Comparison of ENCODE assay signal across 12 mouse cellular contexts in genomic region chr17:35232659-35233058, GRCm38 (mm10). TPM values are rescaled to one million over a fixed set of nuclear protein-coding genes. Genes with fewer than 3 reads are reported as not detected.
A peak's percentile ranks its signal among the peaks of the same experiment; 100 is the strongest.
DNase-seq lines count a peak whose midpoint lies in the region; ATAC-seq and TF ChIP-seq lines count a peak whose summit lies in the region.
"Had no signal": no experiment of that assay in that cellular context is flagged by ENCODE, and none has a peak within 500 bp of the region (broad histone marks: within the 10 kb centered on the region; RNA-seq: fewer than 3 reads in every experiment).

No protein-coding gene starts in this region.

- TF ChIP-seq CTCF in forebrain, postnatal 0 days (IDR thresholded peaks at IDR 0.05; ENCODE audit: low read depth) = no peak
- TF ChIP-seq CTCF in cerebellum, adult 2 months (IDR thresholded peaks at IDR 0.05; ENCODE audit: borderline replicate concordance, insufficient read depth, low read depth, low read length) = no peak

- no peak overlapping the region for H3K27ac ChIP-seq in forebrain, embryonic 14.5 days (ENCODE audit: low read depth, low read length)
- H3K27ac ChIP-seq in forebrain, postnatal 0 days (ENCODE audit: low read depth, low read length) = no peak overlapping the region
- peak overlapping the region; percentile 83; the same call in 1 of the 2 replicates for H3K27ac ChIP-seq in limb, embryonic 12.5 days
- H3K27ac ChIP-seq in limb, embryonic 10.5 days = no peak overlapping the region
- H3K27ac ChIP-seq in stomach, embryonic 15.5 days = peak overlapping the region; percentile 95
- H3K27ac ChIP-seq in cerebellum, adult 2 months (ENCODE audit: insufficient read depth, low read length) = no peak overlapping the region
- H3K27ac ChIP-seq: forebrain, embryonic 10.5 days had no signal

- peak overlapping the region; percentile 21; the same call in 1 of the 2 replicates for H3K9ac ChIP-seq in forebrain, embryonic 14.5 days (ENCODE audit: low read length)
- H3K9ac ChIP-seq in forebrain, postnatal 0 days = no peak overlapping the region
- no peak overlapping the region; the same call in 1 of the 2 replicates for H3K9ac ChIP-seq in limb, embryonic 12.5 days (replicated peaks)
- no peak overlapping the region for H3K9ac ChIP-seq in stomach, embryonic 15.5 days

- no peak overlapping the region for H3K4me3 ChIP-seq in forebrain, embryonic 14.5 days (ENCODE audit: low read depth, low read length)
- H3K4me3 ChIP-seq in forebrain, postnatal 0 days (ENCODE audit: low read depth, low read length) = no peak overlapping the region
- no peak overlapping the region for H3K4me3 ChIP-seq in limb, embryonic 12.5 days (replicated peaks)
- H3K4me3 ChIP-seq in limb, embryonic 10.5 days = no peak overlapping the region
- no peak overlapping the region for H3K4me3 ChIP-seq in stomach, embryonic 15.5 days (replicated peaks)
- H3K4me3 ChIP-seq in cerebellum, adult 2 months (replicated peaks; ENCODE audit: insufficient read depth, low read depth, low read length) = no peak overlapping the region

- no peak for ATAC-seq in forebrain, embryonic 14.5 days
- ATAC-seq in forebrain, postnatal 0 days = no peak
- no peak for ATAC-seq in limb, embryonic 12.5 days (ENCODE audit: insufficient number of reproducible peaks, insufficient read depth, low FRiP score, low TSS enrichment, low read depth)
- 0 out of 2 replicates have a peak, but pooled peaks have one; percentile 6 for ATAC-seq in granulocyte monocyte progenitor cell, adult 5-6 weeks (replicated peaks; ENCODE audit: poor library complexity, severe bottlenecking)
- no peak for ATAC-seq in stomach, embryonic 15.5 days (ENCODE audit: insufficient read depth, low FRiP score, low read depth)

- no peak overlapping the region for H3K4me2 ChIP-seq in forebrain, embryonic 14.5 days (ENCODE audit: low read length)
- H3K4me2 ChIP-seq in forebrain, postnatal 0 days (ENCODE audit: low read depth) = no peak overlapping the region
- H3K4me2 ChIP-seq in limb, embryonic 12.5 days = no peak overlapping the region
- H3K4me2 ChIP-seq in stomach, embryonic 15.5 days = peak overlapping the region; percentile 12; the same call in 1 of the 2 replicates

- H3K36me3 ChIP-seq in forebrain, embryonic 14.5 days (ENCODE audit: control insufficient read depth, insufficient read depth, low read length) = peaks cover 52% of the 10 kb centered on the region
- H3K36me3 ChIP-seq in forebrain, postnatal 0 days (ENCODE audit: insufficient read depth) = peaks cover 25% of the 10 kb centered on the region
- H3K36me3 ChIP-seq in limb, embryonic 12.5 days = peaks cover 48% of the 10 kb centered on the region
- H3K36me3 ChIP-seq in limb, embryonic 10.5 days = peaks cover 56% of the 10 kb centered on the region
- H3K36me3 ChIP-seq in stomach, embryonic 15.5 days = peaks cover 13% of the 10 kb centered on the region

- WGBS in forebrain, embryonic 14.5 days = 93% methylated on average over 5 of the region's 5 CpGs
- 91% methylated on average over 5 of the region's 5 CpGs for WGBS in forebrain, postnatal 0 days
- WGBS in limb, embryonic 12.5 days = 83% methylated on average over 5 of the region's 5 CpGs
- WGBS in limb, embryonic 10.5 days = 90% methylated on average over 5 of the region's 5 CpGs
- 54% methylated on average over 5 of the region's 5 CpGs for WGBS in stomach, embryonic 15.5 days
- WGBS in cerebellum, adult 2 months = 88% methylated on average over 5 of the region's 5 CpGs

- no peaks in the 10 kb centered on the region for H3K9me3 ChIP-seq in forebrain, embryonic 14.5 days (replicated peaks; ENCODE audit: control insufficient read depth, low read length)
- H3K9me3 ChIP-seq in forebrain, postnatal 0 days (ENCODE audit: low read length) = no peaks in the 10 kb centered on the region
- no peaks in the 10 kb centered on the region for H3K9me3 ChIP-seq in limb, embryonic 12.5 days
- no peaks in the 10 kb centered on the region for H3K9me3 ChIP-seq in limb, embryonic 10.5 days (replicated peaks)
- no peaks in the 10 kb centered on the region for H3K9me3 ChIP-seq in stomach, embryonic 15.5 days
- H3K9me3 ChIP-seq: forebrain, embryonic 10.5 days had no signal

- no peaks in the 10 kb centered on the region for H3K27me3 ChIP-seq in forebrain, embryonic 14.5 days (replicated peaks; ENCODE audit: control insufficient read depth, insufficient read depth, low read length)
- H3K27me3 ChIP-seq in forebrain, postnatal 0 days (ENCODE audit: insufficient read depth, low read length) = no peaks in the 10 kb centered on the region
- no peaks in the 10 kb centered on the region for H3K27me3 ChIP-seq in limb, embryonic 12.5 days
- H3K27me3 ChIP-seq in limb, embryonic 10.5 days (ENCODE audit: low read depth, poor library complexity, severe bottlenecking) = no peaks in the 10 kb centered on the region
- no peaks in the 10 kb centered on the region for H3K27me3 ChIP-seq in stomach, embryonic 15.5 days (replicated peaks)
- no peaks in the 10 kb centered on the region for H3K27me3 ChIP-seq in cerebellum, adult 2 months (ENCODE audit: control insufficient read depth, insufficient read depth, low read length)

- H3K4me1 ChIP-seq in forebrain, embryonic 14.5 days (ENCODE audit: control insufficient read depth, insufficient read depth, low read length) = peaks cover 4% of the 10 kb centered on the region; the same call in 1 of the 2 replicates
- peaks cover 5% of the 10 kb centered on the region; the same call in 1 of the 2 replicates for H3K4me1 ChIP-seq in forebrain, postnatal 0 days (ENCODE audit: insufficient read depth)
- peaks cover 20% of the 10 kb centered on the region for H3K4me1 ChIP-seq in limb, embryonic 12.5 days (replicated peaks)
- H3K4me1 ChIP-seq in limb, embryonic 10.5 days = peaks cover 31% of the 10 kb centered on the region
- H3K4me1 ChIP-seq in stomach, embryonic 15.5 days = peaks cover 41% of the 10 kb centered on the region
- H3K4me1 ChIP-seq in cerebellum, adult 2 months (ENCODE audit: control insufficient read depth, insufficient read depth, low read length) = peaks cover 5% of the 10 kb centered on the region; the same call in 1 of the 2 replicates

- DNase-seq in forebrain, embryonic 14.5 days (ENCODE audit: low spot score) = no peak
- DNase-seq in forebrain, postnatal 0 days = no peak
- no peak for DNase-seq in limb, embryonic 10.5 days (ENCODE audit: low spot score)
- no peak for DNase-seq in cerebellum, adult 2 months
- no peak for DNase-seq in ovary, postnatal 36 days (ENCODE audit: low spot score)

- no peak for TF ChIP-seq POLR2A in cerebellum, adult 2 months (IDR thresholded peaks at IDR 0.05; ENCODE audit: borderline replicate concordance, insufficient read depth, low read length)

RNA-seq across cellular contexts. Expression of gene Atp6v1g2, which starts 0.8 kb away (rescaled TPM):
- polyA plus RNA-seq in forebrain, embryonic 14.5 days (2014; fragmentation: Nextera tagmentation; extraction: Ambion mirVana) = 44.0 and 61.1 TPM in 2 replicates
- total RNA-seq in forebrain, postnatal 0 days (2014; rRNA removed) = 59.7 and 81.4 TPM in 2 replicates
- polyA plus RNA-seq in forebrain, postnatal 0 days (2015; fragmentation: Nextera tagmentation; extraction: Ambion mirVana) = 121 and 146 TPM in 2 replicates
- 4.3 and 4.8 TPM in 2 replicates for polyA plus RNA-seq in limb, embryonic 12.5 days (2016; fragmentation: Nextera tagmentation; extraction: Ambion mirVana)
- polyA plus RNA-seq in limb, embryonic 10.5 days (2016; fragmentation: Nextera tagmentation; extraction: Ambion mirVana) = 4.5 and 5.2 TPM in 2 replicates
- 10.0 and 11.7 TPM in 2 replicates for total RNA-seq in granulocyte monocyte progenitor cell, adult 5-6 weeks (2014; fragmentation: Nextera tagmentation)
- 2.0 and 3.9 TPM in 2 replicates for total RNA-seq in granulocyte monocyte progenitor cell, adult 5-6 weeks (2017)
- polyA plus RNA-seq in stomach, embryonic 15.5 days (2015; fragmentation: Nextera tagmentation; extraction: Ambion mirVana) = 5.1 and 5.9 TPM in 2 replicates
- polyA plus RNA-seq in cerebellum, adult 2 months (2012; rRNA removed) = 628 TPM in 2 replicates

RNA-seq across cellular contexts. Expression of gene Nfkbil1, which starts 2.9 kb away (rescaled TPM):
- polyA plus RNA-seq in forebrain, embryonic 14.5 days (2014; fragmentation: Nextera tagmentation; extraction: Ambion mirVana) = 5.1 and 5.2 TPM in 2 replicates
- 17.1 and 24.5 TPM in 2 replicates for total RNA-seq in forebrain, postnatal 0 days (2014; rRNA removed)
- polyA plus RNA-seq in forebrain, postnatal 0 days (2015; fragmentation: Nextera tagmentation; extraction: Ambion mirVana) = 12.3 and 12.4 TPM in 2 replicates
- 13.3 and 15.5 TPM in 2 replicates for polyA plus RNA-seq in limb, embryonic 12.5 days (2016; fragmentation: Nextera tagmentation; extraction: Ambion mirVana)
- polyA plus RNA-seq in limb, embryonic 10.5 days (2016; fragmentation: Nextera tagmentation; extraction: Ambion mirVana) = 10.7 and 12.1 TPM in 2 replicates
- total RNA-seq in granulocyte monocyte progenitor cell, adult 5-6 weeks (2014; fragmentation: Nextera tagmentation) = 4.5 and 5.2 TPM in 2 replicates
- total RNA-seq in granulocyte monocyte progenitor cell, adult 5-6 weeks (2017) = 5.3 and 5.9 TPM in 2 replicates
- polyA plus RNA-seq in stomach, embryonic 15.5 days (2015; fragmentation: Nextera tagmentation; extraction: Ambion mirVana) = 12.5 and 14.1 TPM in 2 replicates
- polyA plus RNA-seq in cerebellum, adult 2 months (2012; rRNA removed) = 12.7 and 13.2 TPM in 2 replicates

RNA-seq across cellular contexts. Expression of gene Ddx39b, which starts 8.9 kb away (rescaled TPM):
- 478 and 489 TPM in 2 replicates for polyA plus RNA-seq in forebrain, embryonic 14.5 days (2014; fragmentation: Nextera tagmentation; extraction: Ambion mirVana)
- 305 and 336 TPM in 2 replicates for total RNA-seq in forebrain, postnatal 0 days (2014; rRNA removed)
- 357 and 382 TPM in 2 replicates for polyA plus RNA-seq in forebrain, postnatal 0 days (2015; fragmentation: Nextera tagmentation; extraction: Ambion mirVana)
- 620 and 638 TPM in 2 replicates for polyA plus RNA-seq in limb, embryonic 12.5 days (2016; fragmentation: Nextera tagmentation; extraction: Ambion mirVana)
- polyA plus RNA-seq in limb, embryonic 10.5 days (2016; fragmentation: Nextera tagmentation; extraction: Ambion mirVana) = 749 and 792 TPM in 2 replicates
- 411 and 417 TPM in 2 replicates for total RNA-seq in granulocyte monocyte progenitor cell, adult 5-6 weeks (2014; fragmentation: Nextera tagmentation)
- total RNA-seq in granulocyte monocyte progenitor cell, adult 5-6 weeks (2017) = 175 and 187 TPM in 2 replicates
- 361 and 392 TPM in 2 replicates for polyA plus RNA-seq in stomach, embryonic 15.5 days (2015; fragmentation: Nextera tagmentation; extraction: Ambion mirVana)
- 438 and 458 TPM in 2 replicates for polyA plus RNA-seq in cerebellum, adult 2 months (2012; rRNA removed)

RNA-seq across cellular contexts. Expression of gene Gm16181, which starts 12.0 kb away (rescaled TPM):
- polyA plus RNA-seq in forebrain, embryonic 14.5 days (2014; fragmentation: Nextera tagmentation; extraction: Ambion mirVana) = not detected in 2 replicates
- total RNA-seq in forebrain, postnatal 0 days (2014; rRNA removed) = not detected in 2 replicates
- polyA plus RNA-seq in forebrain, postnatal 0 days (2015; fragmentation: Nextera tagmentation; extraction: Ambion mirVana) = not detected in 2 replicates
- polyA plus RNA-seq in limb, embryonic 12.5 days (2016; fragmentation: Nextera tagmentation; extraction: Ambion mirVana) = 0.45 and 1.1 TPM in 2 replicates
- 0.30 and 0.33 TPM in 2 replicates for polyA plus RNA-seq in limb, embryonic 10.5 days (2016; fragmentation: Nextera tagmentation; extraction: Ambion mirVana)
- total RNA-seq in granulocyte monocyte progenitor cell, adult 5-6 weeks (2014; fragmentation: Nextera tagmentation) = not detected in 2 replicates
- 0.82 TPM in 1 of 2 replicates, not detected in the other for total RNA-seq in granulocyte monocyte progenitor cell, adult 5-6 weeks (2017)
- polyA plus RNA-seq in stomach, embryonic 15.5 days (2015; fragmentation: Nextera tagmentation; extraction: Ambion mirVana) = 0.86 TPM in 1 of 2 replicates, not detected in the other
- polyA plus RNA-seq in cerebellum, adult 2 months (2012; rRNA removed) = not detected in 2 replicates
- total RNA-seq: left cerebral cortex, postnatal 25 days had no signal
- polyA plus RNA-seq: brain, embryonic 14.5 days; C2C12; forebrain, embryonic 10.5 days had no signal

RNA-seq across cellular contexts. Expression of gene Lta, which starts 27.5 kb away (rescaled TPM):
- polyA plus RNA-seq in forebrain, embryonic 14.5 days (2014; fragmentation: Nextera tagmentation; extraction: Ambion mirVana) = 0.13 and 0.21 TPM in 2 replicates
- total RNA-seq in forebrain, postnatal 0 days (2014; rRNA removed) = 0.38 TPM in 1 of 2 replicates, not detected in the other
- polyA plus RNA-seq in forebrain, postnatal 0 days (2015; fragmentation: Nextera tagmentation; extraction: Ambion mirVana) = 0.50 and 0.80 TPM in 2 replicates
- not detected in 2 replicates for polyA plus RNA-seq in limb, embryonic 12.5 days (2016; fragmentation: Nextera tagmentation; extraction: Ambion mirVana)
- polyA plus RNA-seq in limb, embryonic 10.5 days (2016; fragmentation: Nextera tagmentation; extraction: Ambion mirVana) = not detected in 2 replicates
- not detected in 2 replicates for total RNA-seq in granulocyte monocyte progenitor cell, adult 5-6 weeks (2014; fragmentation: Nextera tagmentation)
- not detected in 2 replicates for total RNA-seq in granulocyte monocyte progenitor cell, adult 5-6 weeks (2017)
- 0.77 and 0.83 TPM in 2 replicates for polyA plus RNA-seq in stomach, embryonic 15.5 days (2015; fragmentation: Nextera tagmentation; extraction: Ambion mirVana)
- 0.11 and 0.13 TPM in 2 replicates for polyA plus RNA-seq in cerebellum, adult 2 months (2012; rRNA removed)
- polyA plus RNA-seq: forebrain, embryonic 10.5 days had no signal

Comparison
In these comparisons a context has a peak if more than half of its experiments do, and no peak if none do; other contexts are left out.
1. H3K27ac ChIP-seq: peak in limb, embryonic 12.5 days (single experiment) and stomach, embryonic 15.5 days (single experiment); none in forebrain, embryonic 14.5 days (single experiment), forebrain, postnatal 0 days (single experiment), limb, embryonic 10.5 days (single experiment) and cerebellum, adult 2 months (single experiment).